Mouse (Mus musculus): ENCODE measurements around the gene Chmp2a. TPM values are rescaled to one million over a fixed set of nuclear protein-coding genes. Genes with fewer than 3 reads are reported as not detected.

Gene Chmp2a
- polyA plus RNA-seq, 1 experiment from 2014 or later = 132 TPM

DNA sequence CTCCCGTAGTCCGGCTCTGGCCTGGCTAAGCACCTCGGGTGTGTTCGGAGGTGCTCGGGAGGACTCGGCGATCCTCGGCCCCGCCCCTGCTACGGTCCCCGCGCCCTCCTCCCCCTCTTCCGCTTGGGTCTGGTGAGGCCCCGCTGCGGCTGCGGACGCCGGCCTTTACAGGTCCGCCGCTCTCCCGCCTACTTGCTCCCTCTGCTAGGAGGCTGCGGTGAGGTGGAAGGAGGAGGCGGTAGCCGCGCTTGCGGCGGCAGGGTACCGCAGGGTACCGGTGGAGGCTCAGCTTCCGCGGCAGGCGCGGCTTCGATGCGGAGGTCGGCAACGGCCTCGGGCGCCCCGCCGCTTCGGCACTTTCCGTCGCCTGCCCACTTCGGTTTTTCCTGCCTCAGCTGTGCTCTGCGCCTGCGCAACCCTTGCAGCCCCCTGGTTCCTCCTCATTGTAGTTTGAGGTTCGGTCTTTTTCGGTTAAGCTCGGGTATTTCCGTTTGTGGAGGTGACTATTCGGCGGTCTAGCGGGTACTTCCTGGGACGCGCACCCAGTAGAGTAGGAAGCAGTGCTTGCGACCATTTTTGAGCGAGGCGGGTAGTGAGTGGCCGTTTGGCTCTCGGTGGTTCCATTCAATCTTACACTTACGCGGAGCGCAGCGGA is 3.4 kb upstream of the Chmp2a start, which contains the start of gene Ube2m:
TSS of gene Ube2m (minus strand) at position 375 of the 655 bp plus-strand sequence.
- Histone ChIP-seq H3K4me3 (ENCODE audit: low read depth, low read length) (peak within 1 kb of the TSS; percentile 85), H3K4me2 (ENCODE audit: low read depth, low read length) (peak within 1 kb of the TSS; percentile 85), H3K27ac (ENCODE audit: low read depth) (peak within 1 kb of the TSS; percentile 100), H3K36me3 (replicated peaks; ENCODE audit: insufficient read depth, low read length) (peaks cover 18% of the 10 kb centered on the region), H3K9ac (replicated peaks) (peak within 1 kb of the TSS; percentile 100), H3K27me3 (ENCODE audit: insufficient read depth, low read length) (peaks cover 4% of the 10 kb centered on the region; the same call in 1 of the 2 replicates), H3K4me1 (ENCODE audit: insufficient read depth) (peaks cover 39% of the 10 kb centered on the region), H3K9me3 (ENCODE audit: low read length) (no peaks in the 10 kb centered on the region)
- WGBS (ENCODE audit: insufficient replicate concordance) = under 1% methylated on average over 62 of the region's 65 CpGs
- TF ChIP-seq EP300 (IDR thresholded peaks at IDR 0.05; ENCODE audit: low read depth) (no peak), CTCF (IDR thresholded peaks at IDR 0.05; ENCODE audit: low read depth) (no peak)
- ATAC-seq (peak; percentile 92), DNase-seq (peak; percentile 96)

GRCm38 (mm10) chr7:13037366-13037765 is 2.8 kb upstream of the Chmp2a start:
- H3K27me3 ChIP-seq (ENCODE audit: insufficient read depth, low read length) = no peaks in the 10 kb centered on the region
- peak overlapping the region; percentile 85 for H3K4me2 ChIP-seq (ENCODE audit: low read depth, low read length)
- no peak for TF ChIP-seq CTCF (IDR thresholded peaks at IDR 0.05; ENCODE audit: low read depth)
- no peak for TF ChIP-seq EP300 (IDR thresholded peaks at IDR 0.05; ENCODE audit: low read depth)
- no peaks in the 10 kb centered on the region for H3K9me3 ChIP-seq (ENCODE audit: low read length)
- under 1% methylated on average over 32 of the region's 33 CpGs for WGBS (ENCODE audit: insufficient replicate concordance)
- H3K27ac ChIP-seq (ENCODE audit: low read depth) = peak overlapping the region; percentile 100
- DNase-seq (no peak), ATAC-seq (peak; percentile 14)
- H3K9ac ChIP-seq (replicated peaks) = peak overlapping the region; percentile 100
- H3K36me3 ChIP-seq (replicated peaks; ENCODE audit: insufficient read depth, low read length) = peaks cover 24% of the 10 kb centered on the region
- peaks cover 39% of the 10 kb centered on the region for H3K4me1 ChIP-seq (ENCODE audit: insufficient read depth)
- H3K4me3 ChIP-seq (ENCODE audit: low read depth, low read length) = peak overlapping the region; percentile 85

- H3K36me3 ChIP-seq (replicated peaks; ENCODE audit: insufficient read depth, low read length) = peaks cover 30% of the 10 kb centered on the region
- TF ChIP-seq EP300 (IDR thresholded peaks at IDR 0.05; ENCODE audit: low read depth) = no peak
- TF ChIP-seq CTCF (IDR thresholded peaks at IDR 0.05; ENCODE audit: low read depth) = no peak
- H3K9ac ChIP-seq (replicated peaks) = peak overlapping the region; percentile 100
- H3K4me1 ChIP-seq (ENCODE audit: insufficient read depth) = peaks cover 39% of the 10 kb centered on the region
- no peak for ATAC-seq
- DNase-seq = no peak
- peak overlapping the region; percentile 100 for H3K27ac ChIP-seq (ENCODE audit: low read depth)
- H3K4me2 ChIP-seq (ENCODE audit: low read depth, low read length) = peak overlapping the region; percentile 85
- no peaks in the 10 kb centered on the region for H3K27me3 ChIP-seq (ENCODE audit: insufficient read depth, low read length)
- H3K9me3 ChIP-seq (ENCODE audit: low read length) = no peaks in the 10 kb centered on the region
- 24% methylated on average over 4 of the region's 4 CpGs for WGBS (ENCODE audit: insufficient replicate concordance)
- peak overlapping the region; percentile 85 for H3K4me3 ChIP-seq (ENCODE audit: low read depth, low read length)
Measured at GRCm38 (mm10) chr7:13036806-13037205, 2.2 kb upstream of the Chmp2a start.

DNA sequence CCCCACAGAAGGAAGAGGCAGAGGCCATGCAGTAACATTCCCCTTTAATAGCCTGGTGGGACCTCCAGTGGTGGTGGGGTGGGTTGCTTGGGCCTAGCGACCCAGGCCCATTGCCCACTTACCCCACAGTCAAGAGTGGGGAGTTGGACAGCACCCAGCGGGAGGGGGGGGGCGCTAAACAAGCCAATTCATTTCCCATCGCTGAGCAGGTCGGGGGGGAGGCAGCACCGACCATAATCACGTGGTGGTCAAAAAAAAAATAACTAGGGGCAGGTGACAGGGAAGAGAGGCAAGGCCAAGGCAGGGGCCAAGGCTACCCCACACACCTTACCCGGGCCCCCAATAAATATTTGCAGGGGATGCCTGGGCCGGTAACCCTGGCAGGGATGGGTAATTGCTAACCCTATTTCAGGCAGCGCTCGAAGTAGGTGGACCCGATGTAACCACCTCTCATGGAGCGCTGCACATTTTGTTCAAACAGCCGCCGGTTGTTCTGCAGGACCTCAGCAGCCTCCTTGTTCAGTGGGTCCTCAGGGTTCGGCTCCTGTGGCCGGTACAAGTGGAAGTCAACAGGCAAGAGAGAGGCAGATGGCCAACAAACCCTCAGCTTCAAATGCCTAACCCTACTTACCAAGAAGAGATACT is 726 bp upstream of the Chmp2a start:
- DNase-seq (no peak), ATAC-seq (no peak)
- Histone ChIP-seq H3K4me1 (ENCODE audit: insufficient read depth) (peaks cover 39% of the 10 kb centered on the region), H3K4me3 (ENCODE audit: low read depth, low read length) (no peak overlapping the region), H3K27ac (ENCODE audit: low read depth) (peak overlapping the region; percentile 96), H3K27me3 (ENCODE audit: insufficient read depth, low read length) (no peaks in the 10 kb centered on the region), H3K4me2 (ENCODE audit: low read depth, low read length) (peak overlapping the region; percentile 95), H3K36me3 (replicated peaks; ENCODE audit: insufficient read depth, low read length) (peaks cover 44% of the 10 kb centered on the region), H3K9me3 (ENCODE audit: low read length) (no peaks in the 10 kb centered on the region), H3K9ac (replicated peaks) (no peak overlapping the region; the same call in 1 of the 2 replicates)
- TF ChIP-seq EP300 (IDR thresholded peaks at IDR 0.05; ENCODE audit: low read depth) (no peak), CTCF (IDR thresholded peaks at IDR 0.05; ENCODE audit: low read depth) (no peak)
- WGBS (ENCODE audit: insufficient replicate concordance) = 79% methylated on average over 17 of the region's 17 CpGs

DNA sequence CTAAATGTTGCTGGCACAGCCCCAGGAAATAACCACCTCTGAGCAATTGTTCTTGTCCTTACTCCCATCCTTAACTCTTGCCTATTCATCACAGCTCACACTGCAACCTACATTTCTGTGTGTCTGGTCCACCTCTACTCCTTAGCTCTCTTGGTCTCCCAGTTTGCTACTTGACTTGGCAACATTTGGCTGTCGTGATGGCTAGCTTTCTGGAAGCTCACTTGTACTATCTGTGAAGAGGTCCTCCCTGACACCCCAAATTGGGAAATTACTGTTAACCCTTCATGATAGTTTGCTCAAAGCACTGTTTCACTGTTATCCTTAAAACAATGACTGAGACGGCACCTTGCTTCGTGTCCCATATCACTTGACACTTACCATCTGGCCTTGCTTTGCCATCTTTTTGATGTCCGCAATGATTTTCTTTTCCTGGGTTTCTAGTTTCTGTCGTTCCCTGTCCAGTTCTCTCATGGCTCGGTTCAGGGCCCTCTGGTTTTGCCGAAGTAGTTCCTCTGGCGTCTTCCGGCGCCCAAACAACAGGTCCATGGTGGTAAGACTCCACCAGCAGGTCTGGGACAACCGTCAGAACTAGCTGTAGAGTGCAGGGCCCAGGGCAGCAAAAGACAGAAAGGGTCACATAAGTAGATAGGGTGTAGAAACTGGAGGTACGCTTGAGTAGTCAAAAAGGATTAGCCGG is 1.0 kb downstream of the Chmp2a start:
- TF ChIP-seq CTCF (IDR thresholded peaks at IDR 0.05; ENCODE audit: low read depth) (no peak), EP300 (IDR thresholded peaks at IDR 0.05; ENCODE audit: low read depth) (no peak)
- Histone ChIP-seq H3K4me1 (ENCODE audit: insufficient read depth) (peaks cover 34% of the 10 kb centered on the region), H3K9me3 (ENCODE audit: low read length) (no peaks in the 10 kb centered on the region), H3K27me3 (ENCODE audit: insufficient read depth, low read length) (no peaks in the 10 kb centered on the region), H3K4me3 (ENCODE audit: low read depth, low read length) (peak overlapping the region; percentile 83), H3K9ac (replicated peaks) (peak overlapping the region; percentile 93), H3K27ac (ENCODE audit: low read depth) (peak overlapping the region; percentile 96), H3K36me3 (replicated peaks; ENCODE audit: insufficient read depth, low read length) (peaks cover 61% of the 10 kb centered on the region), H3K4me2 (ENCODE audit: low read depth, low read length) (peak overlapping the region; percentile 95)
- ATAC-seq (no peak), DNase-seq (no peak)
- WGBS (ENCODE audit: insufficient replicate concordance) = 42% methylated on average over 13 of the region's 13 CpGs

GRCm38 (mm10) chr7:13032541-13032940 is 2.1 kb downstream of the Chmp2a start:
- Histone ChIP-seq H3K4me3 (ENCODE audit: low read depth, low read length) (no peak overlapping the region), H3K4me1 (ENCODE audit: insufficient read depth) (peaks cover 31% of the 10 kb centered on the region), H3K9ac (replicated peaks) (no peak overlapping the region), H3K27ac (ENCODE audit: low read depth) (no peak overlapping the region), H3K9me3 (ENCODE audit: low read length) (no peaks in the 10 kb centered on the region), H3K4me2 (ENCODE audit: low read depth, low read length) (no peak overlapping the region), H3K27me3 (ENCODE audit: insufficient read depth, low read length) (no peaks in the 10 kb centered on the region), H3K36me3 (replicated peaks; ENCODE audit: insufficient read depth, low read length) (peaks cover 72% of the 10 kb centered on the region)
- TF ChIP-seq EP300 (IDR thresholded peaks at IDR 0.05; ENCODE audit: low read depth) = no peak
- no peak for TF ChIP-seq CTCF (IDR thresholded peaks at IDR 0.05; ENCODE audit: low read depth)
- ATAC-seq = no peak
- DNase-seq = no peak
- 93% methylated on average over 7 of the region's 7 CpGs for WGBS (ENCODE audit: insufficient replicate concordance)

Data from liver, postnatal 0 days (tissue).